Mouse (Mus musculus): ENCODE data around the gene Zbtb2.
A peak's percentile ranks its signal among the peaks of the same experiment; 100 is the strongest.
"Not testable (repeated sequence)": the region's sequence is repeated elsewhere in the genome, so short reads cannot be mapped to it uniquely, and the experiment has no call there.

Zbtb2 gene

GRCm38 (mm10) chr10:4387701-4388383 lies at the start of gene Zbtb2:
Gene Zbtb2, minus strand, starts transcription at chr10:4388108.
- DNase-seq (ENCODE audit: low spot score), result peak; percentile 66

GRCm38 (mm10) chr10:4435416-4435815 lies 47.5 kb upstream of the Zbtb2 start:
- no peak for DNase-seq (ENCODE audit: low spot score)

- not testable (repeated sequence) for DNase-seq (ENCODE audit: low spot score)
Observed at GRCm38 (mm10) chr10:4433871-4434270, 46.0 kb upstream of the Zbtb2 start.

- DNase-seq (ENCODE audit: low spot score), result peak; percentile 51
Observed at GRCm38 (mm10) chr10:4432996-4433755, 45.3 kb upstream of the Zbtb2 start.

- DNase-seq (ENCODE audit: low spot score), result peak; percentile 92
Observed at GRCm38 (mm10) chr10:4432123-4432931, 44.4 kb upstream of the Zbtb2 start, which contains the start of the genes Rmnd1 and Armt1. Gene Rmnd1, minus strand, starts transcription at chr10:4432388. Gene Armt1, plus strand, starts transcription at chr10:4432467.

GRCm38 (mm10) chr10:4431746-4432122 lies 43.8 kb upstream of the Zbtb2 start:
- DNase-seq (ENCODE audit: low spot score), result no peak

GRCm38 (mm10) chr10:4430826-4431225 lies 42.9 kb upstream of the Zbtb2 start:
- DNase-seq (ENCODE audit: low spot score), result peak; percentile 35

GRCm38 (mm10) chr10:4430399-4430798 lies 42.5 kb upstream of the Zbtb2 start:
- no peak for DNase-seq (ENCODE audit: low spot score)

- no peak for DNase-seq (ENCODE audit: low spot score)
Observed at GRCm38 (mm10) chr10:4425245-4425644, 37.3 kb upstream of the Zbtb2 start.

- DNase-seq (ENCODE audit: low spot score), result peak; percentile 72
Observed at GRCm38 (mm10) chr10:4407191-4407590, 19.3 kb upstream of the Zbtb2 start.

GRCm38 (mm10) chr10:4405511-4405910 lies 17.6 kb upstream of the Zbtb2 start:
- no peak for DNase-seq (ENCODE audit: low spot score)

- peak; percentile 71 for DNase-seq (ENCODE audit: low spot score)
Observed at GRCm38 (mm10) chr10:4404895-4405491, 17.1 kb upstream of the Zbtb2 start.

GRCm38 (mm10) chr10:4398058-4398457 lies 10.2 kb upstream of the Zbtb2 start:
- no peak for DNase-seq (ENCODE audit: low spot score)

GRCm38 (mm10) chr10:4395321-4395720 lies 7.4 kb upstream of the Zbtb2 start:
- no peak for DNase-seq (ENCODE audit: low spot score)

- peak; percentile 53 for DNase-seq (ENCODE audit: low spot score)
Observed at GRCm38 (mm10) chr10:4391851-4392250, 3.9 kb upstream of the Zbtb2 start.

- no peak for DNase-seq (ENCODE audit: low spot score)
Observed at GRCm38 (mm10) chr10:4391076-4391475, 3.2 kb upstream of the Zbtb2 start.

- no peak for DNase-seq (ENCODE audit: low spot score)
Observed at GRCm38 (mm10) chr10:4390550-4390949, 2.6 kb upstream of the Zbtb2 start.

GRCm38 (mm10) chr10:4389461-4390112 lies 1.7 kb upstream of the Zbtb2 start:
- DNase-seq (ENCODE audit: low spot score), result no peak

- no peak for DNase-seq (ENCODE audit: low spot score)
Observed at GRCm38 (mm10) chr10:4389036-4389435, 1.1 kb upstream of the Zbtb2 start.

GRCm38 (mm10) chr10:4388384-4388745 lies 457 bp upstream of the Zbtb2 start:
- peak; percentile 58 for DNase-seq (ENCODE audit: low spot score)
